Mouse (Mus musculus): Measurements from ENCODE around the gene Jag2. TPM values are rescaled to one million over a fixed set of nuclear protein-coding genes. Genes with fewer than 3 reads are reported as not detected.
A peak's percentile ranks its signal among the peaks of the same experiment; 100 is the strongest.

Gene Jag2
- 10 to 100 TPM; 60.2 to 61.2 TPM for total RNA-seq (2021)
- long read RNA-seq, experiment 1, full-length matches to known transcripts = 4 of 33 reads
- long read RNA-seq, experiment 1, partial matches to known transcripts = 10 of 33 reads
- long read RNA-seq, experiment 1, other reads (novel, unspliced or antisense) = 19 of 33 reads
- long read RNA-seq, experiment 2, full-length matches to known transcripts = 3 of 25 reads
- long read RNA-seq, experiment 2, partial matches to known transcripts = 8 of 25 reads
- long read RNA-seq, experiment 2, other reads (novel, unspliced or antisense) = 14 of 25 reads

- intact Hi-C loops (cut with DNase I) = loop anchor here (2.0 kb wide), 1 partner anchor 55 kb away; no protein-coding TSS in a partner anchor
- peak; percentile 74 to 75 for DNase-seq (ENCODE audit: low spot score in 2 of 2)
Measured at GRCm38 (mm10) chr12:112929562-112930352, at the start of gene Jag2. Gene Jag2, minus strand, starts transcription at chr12:112929776.

GRCm38 (mm10) chr12:112977156-112977555, 47.6 kb upstream of the Jag2 start:
- intact Hi-C loops (cut with DNase I) = no loop called here
- peak in 1 of 2 experiments; percentile 27 for DNase-seq (ENCODE audit: low spot score in 2 of 2)

GRCm38 (mm10) chr12:112976371-112977073, 46.9 kb upstream of the Jag2 start, which contains the start of gene Btbd6:
Gene Btbd6, plus strand, starts transcription at chr12:112976482.
- peak; percentile 90 to 91 for DNase-seq (ENCODE audit: low spot score in 2 of 2)
- intact Hi-C loops (cut with DNase I) = no loop called here

GRCm38 (mm10) chr12:112974736-112975135, 45.2 kb upstream of the Jag2 start:
- intact Hi-C loops (cut with DNase I) = no loop called here
- no peak for DNase-seq (ENCODE audit: low spot score in 2 of 2)

- no peak for DNase-seq (ENCODE audit: low spot score in 2 of 2)
- intact Hi-C loops (cut with DNase I) = no loop called here
Measured at GRCm38 (mm10) chr12:112969616-112970015, 40.0 kb upstream of the Jag2 start.

GRCm38 (mm10) chr12:112968943-112969342, 39.4 kb upstream of the Jag2 start:
- no peak for DNase-seq (ENCODE audit: low spot score in 2 of 2)
- intact Hi-C loops (cut with DNase I) = no loop called here

GRCm38 (mm10) chr12:112965783-112966182, 36.2 kb upstream of the Jag2 start:
- no peak for DNase-seq (ENCODE audit: low spot score in 2 of 2)
- intact Hi-C loops (cut with DNase I) = no loop called here

- no peak for DNase-seq (ENCODE audit: low spot score in 2 of 2)
Measured at GRCm38 (mm10) chr12:112961872-112962271, 32.3 kb upstream of the Jag2 start.

GRCm38 (mm10) chr12:112961428-112961827, 31.9 kb upstream of the Jag2 start:
- intact Hi-C loops (cut with DNase I) = no loop called here
- DNase-seq (ENCODE audit: low spot score in 2 of 2) = no peak

More at GRCm38 (mm10) chr12:112961872-112962271, 32.3 kb upstream of the Jag2 start:
- intact Hi-C loops (cut with DNase I) = no loop called here

GRCm38 (mm10) chr12:112959421-112959820, 29.8 kb upstream of the Jag2 start:
- intact Hi-C loops (cut with DNase I) = no loop called here

GRCm38 (mm10) chr12:112958303-112958702, 28.7 kb upstream of the Jag2 start:
- peak; percentile 28 to 60 for DNase-seq (ENCODE audit: low spot score in 2 of 2)
- intact Hi-C loops (cut with DNase I) = no loop called here

More at GRCm38 (mm10) chr12:112959421-112959820, 29.8 kb upstream of the Jag2 start:
- no peak for DNase-seq (ENCODE audit: low spot score in 2 of 2)

- intact Hi-C loops (cut with DNase I) = no loop called here
- DNase-seq (ENCODE audit: low spot score in 2 of 2) = peak; percentile 78 to 79
Measured at GRCm38 (mm10) chr12:112955800-112956199, 26.2 kb upstream of the Jag2 start.

GRCm38 (mm10) chr12:112952926-112953565, 23.5 kb upstream of the Jag2 start:
- no peak for DNase-seq (ENCODE audit: low spot score in 2 of 2)

GRCm38 (mm10) chr12:112952433-112952832, 22.9 kb upstream of the Jag2 start:
- intact Hi-C loops (cut with DNase I) = no loop called here
- no peak for DNase-seq (ENCODE audit: low spot score in 2 of 2)

More at GRCm38 (mm10) chr12:112952926-112953565, 23.5 kb upstream of the Jag2 start:
- intact Hi-C loops (cut with DNase I) = no loop called here

GRCm38 (mm10) chr12:112951150-112951842, 21.7 kb upstream of the Jag2 start:
- intact Hi-C loops (cut with DNase I) = no loop called here

GRCm38 (mm10) chr12:112950761-112951129, 21.2 kb upstream of the Jag2 start:
- intact Hi-C loops (cut with DNase I) = no loop called here
- DNase-seq (ENCODE audit: low spot score in 2 of 2) = no peak

More at GRCm38 (mm10) chr12:112951150-112951842, 21.7 kb upstream of the Jag2 start:
- no peak for DNase-seq (ENCODE audit: low spot score in 2 of 2)

- DNase-seq (ENCODE audit: low spot score in 2 of 2) = peak; percentile 95 to 96
- intact Hi-C loops (cut with DNase I) = no loop called here
Measured at GRCm38 (mm10) chr12:112950040-112950760, 20.6 kb upstream of the Jag2 start.

GRCm38 (mm10) chr12:112947307-112947706, 17.7 kb upstream of the Jag2 start:
- no peak for DNase-seq (ENCODE audit: low spot score in 2 of 2)
- intact Hi-C loops (cut with DNase I) = no loop called here

All from left cerebral cortex, postnatal 14 days (tissue).